Mouse (Mus musculus) MEL (cell line): ENCODE measurements around the gene Pir.

Experiments used
- CHD2 ChIP-seq: IDR thresholded peaks from 2 replicates; pipeline ENCODE4 v1.6.1; 2011; ENCODE audit warnings: low read length, improper control_type of control experiment
- CTCF ChIP-seq, 3 experiments: IDR thresholded peaks in 2 of 3; conservative IDR thresholded peaks in 1 of 3; 2 replicates each; pipeline ENCODE4 v1.5.1; 2011 to 2012; ENCODE audit warnings: low read length in 3 of 3, low read depth in 2 of 3, mild to moderate bottlenecking in 2 of 3, improper control_type of control experiment in 1 of 3, inconsistent platforms in 1 of 3, mixed read lengths in 1 of 3, moderate library complexity in 1 of 3; ENCODE audit not compliant: control insufficient read depth in 1 of 3, insufficient read depth in 1 of 3, poor library complexity in 1 of 3, severe bottlenecking in 1 of 3
- EP300 ChIP-seq, 2 experiments: IDR thresholded peaks; 2 replicates each; pipeline ENCODE4 v1.6.1; 2011; ENCODE audit warnings: improper control_type of control experiment in 2 of 2, low read length in 2 of 2, low read depth in 1 of 2, mild to moderate bottlenecking in 1 of 2
- MAX ChIP-seq: IDR thresholded peaks from 2 replicates; pipeline ENCODE4 v1.6.1; 2011; ENCODE audit warnings: low read length, improper control_type of control experiment
- TCF12 ChIP-seq: IDR thresholded peaks from 2 replicates; pipeline ENCODE4 v1.6.1; 2014; ENCODE audit warnings: low read depth, mild to moderate bottlenecking, inconsistent platforms, low read length, improper control_type of control experiment, moderate library complexity
- USF1 ChIP-seq: IDR thresholded peaks from 2 replicates; pipeline ENCODE4 v1.6.1; 2014; ENCODE audit warnings: low read depth, mild to moderate bottlenecking, inconsistent platforms, low read length, improper control_type of control experiment, moderate library complexity

GRCm38 (mm10) chrX:164394091-164394490 lies 124.9 kb downstream of the Pir start:
- TF ChIP-seq CTCF (IDR thresholded peaks at IDR 0.05 in 2 of 3, conservative IDR thresholded peaks at IDR 0.05 in 1 of 3; ENCODE audit: control insufficient read depth in 1 of 3, insufficient read depth in 1 of 3, low read depth in 2 of 3, low read length in 3 of 3, poor library complexity in 1 of 3, severe bottlenecking in 1 of 3) = no peak
- no peak for TF ChIP-seq TCF12
- no peak for TF ChIP-seq EP300 (IDR thresholded peaks at IDR 0.05; ENCODE audit: low read depth in 1 of 2, low read length in 2 of 2)
- TF ChIP-seq USF1 = no peak
- no peak for TF ChIP-seq CHD2
- no peak for TF ChIP-seq MAX
